Mouse (Mus musculus): Measurements from ENCODE around the gene Serpinc1. TPM values are rescaled to one million over a fixed set of nuclear protein-coding genes. Genes with fewer than 3 reads are reported as not detected.

Gene Serpinc1
- polyA plus RNA-seq, 1 experiment: 3.3 TPM

DNA sequence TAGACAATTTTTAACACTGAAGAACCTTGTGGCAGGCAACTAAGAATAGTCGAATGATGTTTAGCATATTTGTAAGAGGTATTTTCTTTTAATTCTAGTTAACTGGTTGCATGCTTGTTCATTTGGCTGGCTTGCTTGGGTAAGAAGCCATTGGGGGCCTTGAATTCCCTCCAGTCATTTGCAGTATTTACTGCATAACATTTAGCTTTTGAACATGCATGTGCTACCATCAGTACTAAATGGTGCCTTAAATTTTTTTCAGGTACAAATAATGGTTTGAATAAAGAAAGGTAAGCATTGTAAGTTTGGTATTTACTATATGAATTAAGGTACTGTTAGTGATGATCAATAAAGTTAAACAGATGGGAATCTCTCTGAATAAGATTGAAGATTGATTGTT lies 58.6 kb downstream of the Serpinc1 start:
- Histone ChIP-seq H3K4me3 (ENCODE audit: insufficient read depth, low read depth, low read length) (no peak overlapping the region), H3K36me3 (ENCODE audit: control insufficient read depth, insufficient read depth, low read length) (peaks cover 9% of the 10 kb centered on the region), H3K27me3 (replicated peaks; ENCODE audit: control insufficient read depth, insufficient read depth, low read length) (no peaks in the 10 kb centered on the region), H3K27ac (ENCODE audit: insufficient read depth, low read depth, low read length) (no peak overlapping the region), H3K4me1 (ENCODE audit: control insufficient read depth, insufficient read depth, low read length) (peaks cover 10% of the 10 kb centered on the region)
- TF ChIP-seq CTCF (conservative IDR thresholded peaks at IDR 0.05; ENCODE audit: insufficient read depth, insufficient read length, low read depth, low read length): no peak
- DNase-seq: no peak
- 4% methylated on average over 1 of the region's 1 CpGs for WGBS

DNA sequence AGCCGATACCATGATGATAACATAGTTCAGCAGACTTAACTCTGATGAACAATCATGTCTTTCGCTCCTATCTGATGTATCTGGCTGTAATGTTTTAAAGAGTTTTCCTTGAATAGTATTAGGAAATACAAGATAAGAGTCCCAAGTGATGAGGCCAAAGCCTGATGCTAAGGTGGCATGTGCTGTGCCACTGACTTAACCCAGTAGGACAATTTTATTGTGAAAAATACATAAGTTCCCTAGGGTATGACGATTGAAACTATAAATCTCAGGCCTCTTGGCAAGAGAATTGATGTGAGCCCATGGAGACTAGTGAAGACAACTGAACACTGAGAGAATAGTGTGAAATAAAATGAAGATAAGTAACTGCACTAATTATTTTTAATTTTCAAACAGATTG lies 59.2 kb downstream of the Serpinc1 start:
- Histone ChIP-seq H3K36me3 (ENCODE audit: control insufficient read depth, insufficient read depth, low read length) (peaks cover 9% of the 10 kb centered on the region), H3K4me3 (ENCODE audit: insufficient read depth, low read depth, low read length) (no peak overlapping the region), H3K4me1 (ENCODE audit: control insufficient read depth, insufficient read depth, low read length) (peaks cover 10% of the 10 kb centered on the region), H3K27ac (ENCODE audit: insufficient read depth, low read depth, low read length) (no peak overlapping the region), H3K27me3 (replicated peaks; ENCODE audit: control insufficient read depth, insufficient read depth, low read length) (no peaks in the 10 kb centered on the region)
- 34% methylated on average over 3 of the region's 3 CpGs for WGBS
- no peak for TF ChIP-seq CTCF (conservative IDR thresholded peaks at IDR 0.05; ENCODE audit: insufficient read depth, insufficient read length, low read depth, low read length)
- no peak for TF ChIP-seq POLR2A (IDR thresholded peaks at IDR 0.05; ENCODE audit: low read depth, low read length)
- DNase-seq: no peak

DNA sequence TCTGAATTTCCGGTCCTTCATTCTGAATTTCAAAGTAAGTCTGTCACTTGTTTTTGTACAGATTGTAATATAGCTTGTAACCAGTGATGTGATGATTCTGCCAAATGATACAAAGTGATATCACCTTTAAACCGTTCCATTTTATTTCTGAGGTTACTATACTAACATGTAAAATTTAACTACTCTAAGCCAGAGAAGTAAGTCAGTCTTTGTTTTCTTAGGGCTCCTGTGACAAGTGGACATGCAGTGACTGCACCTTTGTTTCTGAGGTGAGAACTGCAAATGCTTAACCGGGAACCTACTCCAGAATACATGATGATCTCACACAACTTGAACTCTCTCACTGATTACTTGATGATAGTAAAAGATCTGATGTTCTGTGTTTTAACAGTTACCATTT lies 59.6 kb downstream of the Serpinc1 start:
- WGBS: 38% methylated on average over 3 of the region's 3 CpGs
- peaks cover 10% of the 10 kb centered on the region for H3K4me1 ChIP-seq (ENCODE audit: control insufficient read depth, insufficient read depth, low read length)
- H3K4me3 ChIP-seq (ENCODE audit: insufficient read depth, low read depth, low read length): no peak overlapping the region

DNA sequence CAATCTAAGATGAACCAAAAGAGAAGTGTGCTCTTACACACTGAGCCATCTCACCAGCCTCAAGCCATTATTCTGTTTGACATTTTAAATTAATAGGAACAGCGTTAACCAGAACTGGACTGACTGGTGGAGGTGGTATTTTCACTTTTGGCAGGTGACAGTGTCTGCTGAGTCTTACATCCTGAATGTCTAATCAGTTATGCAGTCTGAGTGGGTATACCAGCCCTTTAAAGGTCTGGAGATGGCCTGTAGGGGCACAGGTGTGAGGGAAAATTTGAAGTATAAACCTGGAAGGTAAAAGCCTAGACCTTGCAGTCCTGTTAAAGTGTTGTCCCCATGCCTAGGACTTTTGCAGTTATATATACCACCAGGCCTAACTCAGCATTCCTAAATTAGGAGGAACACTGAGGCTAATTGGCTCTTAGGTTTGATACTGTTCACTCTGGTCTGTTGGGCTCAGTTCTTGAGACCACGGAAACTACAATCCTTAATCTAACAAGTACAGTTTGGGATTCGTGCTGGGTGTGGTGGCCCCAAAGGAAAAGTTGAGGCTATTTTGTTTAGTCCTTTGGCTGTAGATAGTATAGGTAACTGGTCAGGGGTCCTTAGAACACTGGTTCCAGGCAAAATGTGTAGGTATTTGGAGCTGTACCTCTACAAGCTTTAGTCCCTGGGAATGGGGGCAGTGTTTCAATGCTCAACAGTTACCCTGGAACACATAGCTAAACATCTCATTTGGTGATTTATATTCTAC lies 60.8 kb downstream of the Serpinc1 start:
- H3K4me3 ChIP-seq (ENCODE audit: insufficient read depth, low read depth, low read length): no peak overlapping the region
- DNase-seq: no peak
- H3K27me3 ChIP-seq (replicated peaks; ENCODE audit: control insufficient read depth, insufficient read depth, low read length): no peaks in the 10 kb centered on the region
- peaks cover 9% of the 10 kb centered on the region for H3K36me3 ChIP-seq (ENCODE audit: control insufficient read depth, insufficient read depth, low read length)
- TF ChIP-seq POLR2A (IDR thresholded peaks at IDR 0.05; ENCODE audit: low read depth, low read length) (no peak), CTCF (conservative IDR thresholded peaks at IDR 0.05; ENCODE audit: insufficient read depth, insufficient read length, low read depth, low read length) (no peak)
- WGBS: 45% methylated on average over 3 of the region's 3 CpGs
- H3K27ac ChIP-seq (ENCODE audit: insufficient read depth, low read depth, low read length): no peak overlapping the region
- peaks cover 10% of the 10 kb centered on the region for H3K4me1 ChIP-seq (ENCODE audit: control insufficient read depth, insufficient read depth, low read length)

More for the DNA sequence above, 59.6 kb downstream of the Serpinc1 start:
- H3K27ac ChIP-seq (ENCODE audit: insufficient read depth, low read depth, low read length): no peak overlapping the region
- TF ChIP-seq CTCF (conservative IDR thresholded peaks at IDR 0.05; ENCODE audit: insufficient read depth, insufficient read length, low read depth, low read length): no peak
- TF ChIP-seq POLR2A (IDR thresholded peaks at IDR 0.05; ENCODE audit: low read depth, low read length): no peak
- no peak for DNase-seq
- no peaks in the 10 kb centered on the region for H3K27me3 ChIP-seq (replicated peaks; ENCODE audit: control insufficient read depth, insufficient read depth, low read length)
- H3K36me3 ChIP-seq (ENCODE audit: control insufficient read depth, insufficient read depth, low read length): peaks cover 9% of the 10 kb centered on the region

DNA sequence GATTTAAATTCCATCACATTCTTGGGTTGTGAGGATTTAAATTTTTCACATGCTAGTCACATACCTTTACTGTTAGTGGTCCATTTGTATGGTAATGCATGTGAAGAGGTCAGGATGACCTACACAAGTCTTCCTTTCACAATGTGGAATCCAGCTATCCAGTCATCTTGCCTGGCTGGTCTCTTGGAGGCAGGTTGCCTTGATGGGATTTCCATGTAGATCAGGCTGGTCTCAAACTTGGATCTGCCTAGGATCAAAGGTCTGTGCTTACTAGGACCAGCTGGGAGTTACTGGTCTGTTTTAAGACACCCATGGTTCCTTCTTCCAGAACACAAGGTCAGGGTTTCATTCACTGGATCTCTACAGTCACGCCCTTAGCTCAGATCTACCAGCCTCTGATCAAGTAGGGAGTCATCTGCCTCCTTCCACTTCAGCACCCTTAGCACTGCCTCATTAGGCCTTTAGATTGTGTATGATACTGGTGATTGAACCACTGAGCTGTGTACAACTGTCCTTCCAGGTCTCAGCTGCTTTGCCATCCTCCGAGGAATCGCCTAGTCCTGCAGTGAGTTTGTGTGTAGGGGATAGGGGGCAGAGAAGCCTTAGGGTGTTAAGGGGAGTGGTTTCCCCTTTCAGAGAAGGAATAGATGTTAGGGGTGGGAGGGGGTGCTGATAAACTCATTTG lies 61.5 kb downstream of the Serpinc1 start:
- Histone ChIP-seq H3K27ac (ENCODE audit: insufficient read depth, low read depth, low read length) (no peak overlapping the region), H3K27me3 (replicated peaks; ENCODE audit: control insufficient read depth, insufficient read depth, low read length) (no peaks in the 10 kb centered on the region), H3K4me3 (ENCODE audit: insufficient read depth, low read depth, low read length) (no peak overlapping the region), H3K4me1 (ENCODE audit: control insufficient read depth, insufficient read depth, low read length) (peaks cover 10% of the 10 kb centered on the region), H3K36me3 (ENCODE audit: control insufficient read depth, insufficient read depth, low read length) (peaks cover 9% of the 10 kb centered on the region)
- 60% methylated on average over 3 of the region's 3 CpGs for WGBS
- TF ChIP-seq CTCF (conservative IDR thresholded peaks at IDR 0.05; ENCODE audit: insufficient read depth, insufficient read length, low read depth, low read length) (no peak), POLR2A (IDR thresholded peaks at IDR 0.05; ENCODE audit: low read depth, low read length) (no peak)
- peak; percentile 18 for DNase-seq

DNA sequence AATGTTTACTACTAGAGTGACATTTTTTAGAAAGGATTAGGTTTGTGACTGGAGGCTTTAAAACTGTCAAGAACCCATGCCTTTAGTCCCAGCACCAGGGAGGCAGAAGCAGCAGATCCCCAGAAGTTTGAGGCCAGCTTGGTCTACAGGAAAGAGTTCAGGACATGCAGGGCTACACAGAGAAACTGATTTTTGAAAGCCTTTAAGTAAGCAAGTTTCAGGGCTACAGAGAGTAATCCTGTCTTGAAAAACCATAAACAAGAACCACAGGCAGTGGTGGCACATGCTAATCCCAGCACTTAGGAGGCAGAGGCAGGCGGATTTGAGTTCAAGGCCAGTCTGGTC lies 62.0 kb downstream of the Serpinc1 start:
- H3K4me1 ChIP-seq (ENCODE audit: control insufficient read depth, insufficient read depth, low read length): peaks cover 10% of the 10 kb centered on the region
- DNase-seq: no peak
- H3K4me3 ChIP-seq (ENCODE audit: insufficient read depth, low read depth, low read length): no peak overlapping the region
- 84% methylated on average over 1 of the region's 1 CpGs for WGBS
- H3K36me3 ChIP-seq (ENCODE audit: control insufficient read depth, insufficient read depth, low read length): peaks cover 9% of the 10 kb centered on the region
- TF ChIP-seq POLR2A (IDR thresholded peaks at IDR 0.05; ENCODE audit: low read depth, low read length): no peak
- TF ChIP-seq CTCF (conservative IDR thresholded peaks at IDR 0.05; ENCODE audit: insufficient read depth, insufficient read length, low read depth, low read length): no peak
- H3K27me3 ChIP-seq (replicated peaks; ENCODE audit: control insufficient read depth, insufficient read depth, low read length): no peaks in the 10 kb centered on the region
- H3K27ac ChIP-seq (ENCODE audit: insufficient read depth, low read depth, low read length): no peak overlapping the region

DNA sequence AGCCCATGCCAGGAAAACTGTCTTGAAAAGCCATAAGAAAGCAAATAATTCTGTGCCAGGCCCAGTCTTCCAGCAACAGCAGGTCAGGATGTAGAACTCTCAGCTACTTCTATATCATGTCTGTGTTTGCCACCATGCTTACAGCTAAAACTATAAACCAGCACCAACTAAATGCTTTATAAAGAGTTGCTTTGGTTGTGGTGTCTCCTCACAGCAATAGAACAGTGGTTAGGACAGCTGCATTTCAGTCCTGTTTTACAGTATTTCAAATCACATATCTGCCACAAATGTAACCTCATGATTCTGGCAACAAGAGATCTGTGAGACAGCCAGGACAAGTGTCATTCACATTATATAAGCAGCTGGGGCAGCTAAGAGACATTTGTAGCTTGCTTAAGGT lies 62.5 kb downstream of the Serpinc1 start:
- no peak overlapping the region for H3K27ac ChIP-seq (ENCODE audit: insufficient read depth, low read depth, low read length)
- TF ChIP-seq CTCF (conservative IDR thresholded peaks at IDR 0.05; ENCODE audit: insufficient read depth, insufficient read length, low read depth, low read length) (no peak), POLR2A (IDR thresholded peaks at IDR 0.05; ENCODE audit: low read depth, low read length) (no peak)
- no peak overlapping the region for H3K4me3 ChIP-seq (ENCODE audit: insufficient read depth, low read depth, low read length)
- DNase-seq: no peak
- H3K36me3 ChIP-seq (ENCODE audit: control insufficient read depth, insufficient read depth, low read length): peaks cover 9% of the 10 kb centered on the region
- no peaks in the 10 kb centered on the region for H3K27me3 ChIP-seq (replicated peaks; ENCODE audit: control insufficient read depth, insufficient read depth, low read length)
- peaks cover 7% of the 10 kb centered on the region for H3K4me1 ChIP-seq (ENCODE audit: control insufficient read depth, insufficient read depth, low read length)
